Mouse (Mus musculus): ENCODE data around the gene Nav3.
A peak's percentile ranks its signal among the peaks of the same experiment; 100 is the strongest.

- TF ChIP-seq CTCF (IDR thresholded peaks at IDR 0.05; ENCODE audit: low read depth): peak; percentile 88
- TF ChIP-seq EP300 (optimal IDR thresholded peaks at IDR 0.05): no peak
Observed at GRCm38 (mm10) chr10:109861275-109861674, 594.7 kb downstream of the Nav3 start.
